Mouse (Mus musculus): Measurements from ENCODE around the gene Lamb1. TPM values are rescaled to one million over a fixed set of nuclear protein-coding genes. Genes with fewer than 3 reads are reported as not detected.

Lamb1 gene
- polyA plus RNA-seq, 1 experiment from 2014 or later: 42.5 TPM

GRCm38 (mm10) chr12:31376326-31376950 lies 111.4 kb downstream of the Lamb1 start:
- H3K9me3 ChIP-seq: no peaks in the 10 kb centered on the region
- H3K36me3 ChIP-seq (replicated peaks): no peaks in the 10 kb centered on the region
- peak; percentile 67 for DNase-seq (ENCODE audit: low spot score)
- WGBS: 14% methylated on average over 13 of the region's 13 CpGs
- H3K4me3 ChIP-seq: peak overlapping the region; percentile 51
- peak overlapping the region; percentile 68 for H3K27ac ChIP-seq (replicated peaks)
- peaks cover 21% of the 10 kb centered on the region for H3K4me1 ChIP-seq
- H3K27me3 ChIP-seq (replicated peaks; ENCODE audit: low read depth, poor library complexity, severe bottlenecking): no peaks in the 10 kb centered on the region

GRCm38 (mm10) chr12:31377241-31377640 lies 112.2 kb downstream of the Lamb1 start:
- H3K4me3 ChIP-seq: no peak overlapping the region
- no peak for DNase-seq (ENCODE audit: low spot score)
- no peaks in the 10 kb centered on the region for H3K27me3 ChIP-seq (replicated peaks; ENCODE audit: low read depth, poor library complexity, severe bottlenecking)
- no peaks in the 10 kb centered on the region for H3K9me3 ChIP-seq
- H3K27ac ChIP-seq (replicated peaks): no peak overlapping the region
- no peaks in the 10 kb centered on the region for H3K36me3 ChIP-seq (replicated peaks)
- WGBS: 83% methylated on average over 11 of the region's 11 CpGs
- peaks cover 21% of the 10 kb centered on the region for H3K4me1 ChIP-seq

Other genes with a start within 250 kb of the Lamb1 start
- gene Fam110c, start 191.4 kb upstream of the Lamb1 start, polyA plus RNA-seq (2016; fragmentation: Nextera tagmentation; extraction: Ambion mirVana): 0.21 and 0.29 TPM in 2 replicates
- gene Gm6993, start 24.5 kb upstream of the Lamb1 start, polyA plus RNA-seq (2016; fragmentation: Nextera tagmentation; extraction: Ambion mirVana): not detected in 2 replicates
- 145 and 147 TPM in 2 replicates for gene Dld, start 86.2 kb downstream of the Lamb1 start, polyA plus RNA-seq (2016; fragmentation: Nextera tagmentation; extraction: Ambion mirVana)
- not detected in 2 replicates for gene Slc26a3, start 125.6 kb downstream of the Lamb1 start, polyA plus RNA-seq (2016; fragmentation: Nextera tagmentation; extraction: Ambion mirVana)
- gene Cbll1, start 234.4 kb downstream of the Lamb1 start, polyA plus RNA-seq (2016; fragmentation: Nextera tagmentation; extraction: Ambion mirVana): 21.3 TPM in 2 replicates

Measured in embryonic facial prominence, embryonic 10.5 days (tissue).